Mouse (Mus musculus) activated CD4-positive, CD25-positive, alpha-beta regulatory T cell, adult 9 weeks (primary cell): ENCODE measurements around the gene Unc93a2. TPM values are rescaled to one million over a fixed set of nuclear protein-coding genes. Genes with fewer than 3 reads are reported as not detected.

ENCODE experiments used
- polyA plus RNA-seq: library from polyadenylated mRNA; unstranded; fragments of 100-300 nt; shearing (Covaris generic); gene quantifications from one replicate; pipeline ENCODE4 v1.2.1, GENCODE M21; 2017

The Unc93a2 gene
- polyA plus RNA-seq = not detected

DNA sequence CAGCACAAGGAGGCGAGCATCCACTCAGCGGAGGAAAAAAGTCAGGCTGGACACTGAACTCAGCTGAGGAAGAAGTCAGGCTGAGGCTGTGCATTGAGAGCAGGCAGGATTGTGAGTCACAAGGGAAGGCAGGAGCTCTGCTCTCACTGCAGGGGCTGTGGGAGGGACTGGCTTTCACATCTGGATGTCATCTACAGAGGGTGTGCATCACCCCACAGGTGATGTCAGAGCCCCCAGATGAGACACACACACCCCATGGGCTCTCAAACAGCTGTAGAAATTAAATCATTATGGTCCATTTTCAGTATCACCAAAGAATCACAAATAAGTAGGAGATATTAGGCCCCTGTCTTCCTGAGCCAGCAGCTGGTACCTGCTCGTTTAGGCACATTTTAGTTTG is at the start of gene Unc93a2:
TSS of gene Unc93a2 (minus strand) at position 101 of the 400 bp plus-strand sequence.

GRCm38 (mm10) chr17:7371879-7372278 is 13.4 kb downstream of the Unc93a2 start, which contains the start of gene Gm49630:
TSS of gene Gm49630 (minus strand) at chr17:7371979.

DNA sequence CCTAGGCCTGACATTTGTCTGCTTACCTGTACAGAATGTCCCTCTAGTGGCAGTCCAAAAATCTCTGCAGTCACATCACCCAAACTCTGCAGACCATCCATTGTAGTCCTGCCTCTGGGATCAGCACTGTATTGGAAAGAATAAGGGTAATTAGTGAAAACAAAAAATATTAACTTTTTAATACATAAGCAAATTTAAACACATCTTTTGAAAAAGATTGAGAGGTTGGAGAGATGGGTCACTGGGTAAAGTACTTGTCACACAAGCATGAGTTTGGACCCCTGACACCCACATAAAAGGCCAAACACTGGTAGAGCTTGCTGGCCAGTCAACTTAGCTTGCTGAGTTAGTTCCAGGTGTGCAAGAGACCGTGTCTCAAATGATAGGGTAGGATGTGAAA is 32.7 kb downstream of the Unc93a2 start, which contains the start of gene Ttll2:
TSS of gene Ttll2 (minus strand) at position 101 of the 400 bp plus-strand sequence.

DNA sequence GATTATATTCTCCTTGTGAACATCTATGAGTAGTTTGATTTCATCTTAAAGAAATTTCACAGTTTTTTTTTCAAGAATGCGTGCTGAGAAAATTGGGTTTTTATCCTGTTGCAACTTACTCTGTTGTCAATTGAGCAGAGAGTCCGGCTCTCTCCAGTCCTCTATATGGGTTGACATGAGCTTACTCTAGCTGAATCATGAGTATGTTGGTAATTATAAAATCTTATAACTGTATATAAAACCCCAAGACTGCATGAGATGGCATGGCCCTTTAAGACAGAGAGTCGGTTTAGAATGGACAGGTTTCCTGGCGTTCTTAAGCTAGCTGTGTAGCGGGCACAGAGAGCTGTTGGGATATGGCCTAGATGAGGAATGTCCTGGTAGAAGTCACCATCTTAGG is 60.9 kb downstream of the Unc93a2 start, which contains the start of gene Tcp10a:
TSS of gene Tcp10a (plus strand) at position 301 of the 400 bp plus-strand sequence.

Other genes starting within 250 kb of the Unc93a2 start
- 0.29 TPM for gene Rps6ka2, start 215.3 kb downstream of the Unc93a2 start, polyA plus RNA-seq
- not detected for gene Tcp10a, start 60.8 kb downstream of the Unc93a2 start, polyA plus RNA-seq
- gene Ttll2, start 32.8 kb downstream of the Unc93a2 start, polyA plus RNA-seq = not detected
- not detected for gene Gm49630, start 13.5 kb downstream of the Unc93a2 start, polyA plus RNA-seq